Mouse (Mus musculus): ENCODE measurements around the gene Med16.

GRCm38 (mm10) chr10:79877757-79878156, 31.0 kb downstream of the Med16 start:
- TF ChIP-seq CTCF (IDR thresholded peaks at IDR 0.05; ENCODE audit: low read depth, low read length), result no peak
- no peak for TF ChIP-seq TAL1 (conservative IDR thresholded peaks at IDR 0.05; ENCODE audit: low read depth, low read length)
- no peak for TF ChIP-seq GATA1 (IDR thresholded peaks at IDR 0.05; ENCODE audit: borderline replicate concordance, low read length)
- TF ChIP-seq GATA2 (IDR thresholded peaks at IDR 0.05; ENCODE audit: borderline replicate concordance, low read depth, low read length), result no peak
